Mouse (Mus musculus) CD4-positive, CD25-positive, alpha-beta regulatory T cell, adult 4 months (primary cell): ENCODE data around the gene Kif6. TPM values are rescaled to one million over a fixed set of nuclear protein-coding genes. Genes with fewer than 3 reads are reported as not detected.

Experiments used
- ATAC-seq: one replicate; pipeline ENCODE4 v1.8.0; 2017
- polyA plus RNA-seq, 2 experiments: library from polyadenylated mRNA; unstranded; fragments of 100-300 nt; shearing (Covaris generic); gene quantifications; one replicate each; pipeline ENCODE4 v1.2.1; 2017

Gene Kif6
- polyA plus RNA-seq, 2 experiments from 2014 or later = not detected

- ATAC-seq = no peak
Observed at GRCm38 (mm10) chr17:49792217-49792743, 177.3 kb downstream of the Kif6 start.

GRCm38 (mm10) chr17:49792946-49793345 lies 178.0 kb downstream of the Kif6 start:
- ATAC-seq = no peak

GRCm38 (mm10) chr17:49793965-49794364 lies 179.0 kb downstream of the Kif6 start:
- ATAC-seq = no peak

- no peak for ATAC-seq
Observed at GRCm38 (mm10) chr17:49795241-49795640, 180.3 kb downstream of the Kif6 start.

- ATAC-seq = no peak
Observed at GRCm38 (mm10) chr17:49796116-49796515, 181.2 kb downstream of the Kif6 start.

GRCm38 (mm10) chr17:49799168-49799567 lies 184.2 kb downstream of the Kif6 start:
- no peak for ATAC-seq

GRCm38 (mm10) chr17:49800157-49800556 lies 185.2 kb downstream of the Kif6 start:
- no peak for ATAC-seq

- no peak for ATAC-seq
Observed at GRCm38 (mm10) chr17:49807461-49807860, 192.5 kb downstream of the Kif6 start.

- ATAC-seq = no peak
Observed at GRCm38 (mm10) chr17:49808712-49809343, 193.9 kb downstream of the Kif6 start.

GRCm38 (mm10) chr17:49813893-49814640 lies 199.1 kb downstream of the Kif6 start:
- ATAC-seq = no peak

- ATAC-seq = no peak
Observed at GRCm38 (mm10) chr17:49816067-49816565, 201.2 kb downstream of the Kif6 start.

GRCm38 (mm10) chr17:49816703-49817102 lies 201.8 kb downstream of the Kif6 start:
- ATAC-seq = no peak

GRCm38 (mm10) chr17:49820203-49820602 lies 205.3 kb downstream of the Kif6 start:
- ATAC-seq = no peak

- no peak for ATAC-seq
Observed at GRCm38 (mm10) chr17:49824142-49824840, 209.4 kb downstream of the Kif6 start.

GRCm38 (mm10) chr17:49824841-49825450 lies 210.0 kb downstream of the Kif6 start:
- ATAC-seq = no peak

- no peak for ATAC-seq
Observed at GRCm38 (mm10) chr17:49825831-49826230, 210.9 kb downstream of the Kif6 start.

GRCm38 (mm10) chr17:49831745-49832144 lies 216.8 kb downstream of the Kif6 start:
- ATAC-seq = no peak

GRCm38 (mm10) chr17:49834044-49834545 lies 219.2 kb downstream of the Kif6 start:
- ATAC-seq = no peak

- ATAC-seq = no peak
Observed at GRCm38 (mm10) chr17:49837417-49837816, 222.5 kb downstream of the Kif6 start.

- no peak for ATAC-seq
Observed at GRCm38 (mm10) chr17:49839243-49839642, 224.3 kb downstream of the Kif6 start.

GRCm38 (mm10) chr17:49851210-49851609 lies 236.3 kb downstream of the Kif6 start:
- ATAC-seq = no peak

- no peak for ATAC-seq
Observed at GRCm38 (mm10) chr17:49852183-49852582, 237.2 kb downstream of the Kif6 start.

- ATAC-seq = no peak
Observed at GRCm38 (mm10) chr17:49855785-49856184, 240.8 kb downstream of the Kif6 start.
